Mouse (Mus musculus): ENCODE data around the gene Ppp2r2c.

Ppp2r2c gene

DNA sequence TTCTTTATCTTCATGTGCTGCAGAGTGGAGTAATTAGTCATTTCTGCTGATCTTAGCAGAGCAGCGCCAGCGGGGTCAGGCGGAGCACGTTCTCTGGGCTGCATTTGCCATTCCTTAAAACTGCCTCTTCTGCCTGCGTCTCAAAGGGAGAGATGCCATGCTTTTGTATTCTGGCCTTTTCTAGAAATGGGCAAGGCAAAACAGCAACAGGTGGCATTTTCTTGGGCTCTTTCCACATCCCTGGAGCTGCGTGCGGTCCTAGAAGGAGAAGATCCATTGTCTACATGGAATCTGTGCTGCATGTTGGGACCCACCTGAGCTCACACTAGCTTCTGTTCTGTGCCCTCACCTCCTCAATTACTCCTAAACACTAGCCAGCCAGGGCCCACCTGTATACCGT lies 29.7 kb downstream of the Ppp2r2c start:
- DNase-seq (ENCODE audit: low spot score) = no peak

DNA sequence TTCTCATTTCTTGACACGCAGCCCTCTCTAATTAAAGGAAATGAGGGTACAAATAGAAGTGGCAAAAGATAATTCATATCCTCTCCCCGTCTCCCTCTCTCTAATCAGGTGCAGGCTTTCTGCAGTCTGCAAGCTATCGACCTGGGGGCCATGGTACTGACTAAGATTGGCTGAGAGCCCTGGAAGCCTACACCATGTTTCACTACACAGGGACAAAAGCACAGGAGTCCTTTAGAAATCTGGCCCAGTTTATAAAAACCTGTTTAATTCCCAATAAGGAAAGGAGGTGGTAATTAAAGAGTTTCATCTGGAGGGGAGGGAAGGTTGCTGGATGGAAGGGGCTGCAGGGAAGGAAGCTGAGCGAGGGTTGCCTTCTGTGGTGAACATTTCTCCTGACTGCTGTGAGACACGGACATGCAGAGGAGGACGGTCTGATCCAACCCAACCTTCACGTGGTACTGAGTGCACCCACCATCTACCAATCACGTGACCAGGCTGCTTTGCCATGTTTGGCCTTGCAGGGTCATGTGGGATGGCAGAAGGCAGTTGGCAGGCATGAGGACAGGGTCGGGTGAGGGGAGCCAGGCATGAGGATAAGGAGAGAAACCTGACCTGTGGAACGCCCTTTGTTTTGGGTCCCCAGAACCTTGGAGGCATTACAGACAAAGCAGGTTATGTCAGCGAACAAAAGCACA lies 30.2 kb downstream of the Ppp2r2c start:
- DNase-seq (ENCODE audit: low spot score) = no peak

DNA sequence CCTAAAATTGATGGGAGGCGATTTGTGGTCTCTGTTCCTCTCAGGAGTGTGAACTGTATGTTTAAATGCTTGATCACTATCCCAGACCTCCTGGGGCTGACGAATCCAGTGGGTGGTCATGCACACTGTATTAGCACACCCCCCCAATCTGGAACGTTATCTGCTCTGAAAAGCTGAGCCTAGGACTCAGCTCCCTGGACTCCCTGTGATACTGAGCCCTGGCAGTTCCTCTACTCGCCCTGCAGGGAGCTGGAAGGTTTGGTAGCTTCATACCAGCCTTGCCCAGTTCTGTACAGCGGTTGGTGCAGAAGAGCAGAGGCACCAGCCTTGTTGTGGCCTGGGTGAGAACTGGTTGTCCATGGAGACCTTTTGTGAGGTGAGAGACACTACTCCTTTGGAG lies 31.1 kb downstream of the Ppp2r2c start:
- DNase-seq (ENCODE audit: low spot score) = no peak

DNA sequence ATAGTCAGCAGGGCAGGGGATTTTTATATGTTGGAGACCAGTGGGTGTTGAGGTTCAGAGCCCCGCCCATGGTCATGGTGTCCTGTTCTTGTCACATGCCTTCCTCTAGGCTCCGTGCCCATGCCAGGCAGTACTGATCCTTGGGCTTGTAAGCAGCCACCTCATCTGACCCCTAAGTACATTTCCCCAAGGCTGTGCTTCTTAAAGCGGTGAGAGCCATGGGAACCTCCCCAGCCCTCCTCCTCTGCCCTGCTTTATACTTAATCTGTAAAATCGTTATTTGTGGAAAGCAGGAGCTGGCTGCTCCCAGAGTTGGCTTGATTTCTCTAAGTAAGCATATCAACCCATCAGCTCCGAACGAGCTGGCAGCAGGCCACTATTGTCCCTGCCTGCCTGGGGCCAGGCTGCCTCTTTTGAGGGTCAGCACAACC lies 31.9 kb downstream of the Ppp2r2c start:
- DNase-seq (ENCODE audit: low spot score) = peak; percentile 36

DNA sequence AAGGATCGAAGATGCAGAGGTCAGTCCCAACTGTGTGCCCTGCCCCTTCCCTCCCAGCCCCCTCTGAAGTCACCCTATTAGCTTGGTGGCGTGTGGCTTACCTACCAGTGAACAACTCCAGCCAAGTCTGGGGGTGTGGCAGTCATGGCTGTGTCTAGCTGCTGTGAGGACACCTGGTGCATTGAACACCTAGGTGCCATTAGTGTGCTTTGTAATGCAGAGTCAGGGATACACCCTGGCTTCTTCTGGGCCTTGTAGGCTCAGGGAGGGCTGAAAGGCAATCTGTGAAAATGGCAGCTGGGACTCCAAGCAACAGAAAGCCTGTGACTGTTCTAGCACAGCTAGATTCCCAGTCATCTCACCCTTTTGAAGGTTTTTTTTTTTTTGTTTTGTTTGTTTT lies 34.5 kb downstream of the Ppp2r2c start:
- DNase-seq (ENCODE audit: low spot score) = no peak

DNA sequence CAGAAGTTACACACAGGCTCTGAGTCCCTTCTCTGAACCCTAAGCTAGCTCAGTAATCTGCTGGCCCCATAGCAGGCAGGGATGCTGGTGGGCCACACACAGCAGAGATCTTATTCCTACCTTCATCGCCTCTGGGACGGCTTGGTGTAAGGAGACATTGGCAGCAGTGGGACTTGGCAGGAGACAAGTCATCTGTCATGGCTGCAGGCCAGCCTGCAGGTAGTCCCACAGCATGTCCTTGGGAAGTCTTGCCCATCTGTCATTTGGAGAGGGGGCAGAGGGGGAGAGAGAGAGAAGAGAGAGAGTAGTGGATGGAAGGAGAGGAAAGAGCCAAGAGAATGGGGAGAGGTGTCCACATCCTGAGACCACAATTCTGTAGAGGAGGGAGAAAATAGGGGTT lies 35.8 kb downstream of the Ppp2r2c start:
- no peak for DNase-seq (ENCODE audit: low spot score)

DNA sequence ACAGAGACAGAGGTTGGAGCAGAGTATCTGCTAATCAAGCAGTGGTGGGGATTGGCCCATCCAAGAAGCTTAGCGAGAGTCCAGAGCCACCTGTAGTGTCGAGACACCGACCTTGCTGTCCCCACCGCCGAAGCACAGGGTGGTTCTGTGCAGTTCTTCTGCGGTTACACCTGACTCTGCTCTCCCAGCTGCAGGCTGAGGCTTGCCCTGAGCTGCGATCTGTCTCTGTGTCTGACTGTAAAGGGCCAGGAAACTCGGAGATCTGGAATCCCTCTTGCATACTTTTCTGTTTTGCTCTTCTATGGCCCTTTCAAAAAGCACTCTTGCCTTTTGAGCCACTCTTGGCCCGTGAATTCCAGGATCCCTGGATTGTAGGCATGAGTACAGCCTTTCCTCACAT lies 36.4 kb downstream of the Ppp2r2c start:
- peak; percentile 5 for DNase-seq (ENCODE audit: low spot score)

DNA sequence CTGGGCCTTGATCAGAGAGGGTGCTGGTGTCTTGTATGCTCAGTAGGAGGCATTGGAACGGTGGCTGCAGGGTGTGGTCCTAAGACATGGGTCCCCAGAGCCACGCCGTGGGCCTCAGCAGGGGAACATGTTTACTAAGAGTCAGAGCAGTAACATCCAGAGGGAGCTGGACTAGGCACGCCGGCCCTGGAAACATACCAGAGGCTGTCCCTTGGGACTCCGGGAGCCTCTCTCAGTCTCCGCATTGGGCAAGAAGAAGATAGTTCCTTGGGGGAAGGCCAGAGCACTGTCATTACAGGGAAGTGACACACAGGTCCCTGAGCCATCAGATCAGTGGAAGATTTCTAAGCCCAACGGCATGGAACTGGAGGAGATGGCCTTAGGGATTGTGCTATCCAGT lies 36.9 kb downstream of the Ppp2r2c start:
- DNase-seq (ENCODE audit: low spot score) = peak; percentile 5

DNA sequence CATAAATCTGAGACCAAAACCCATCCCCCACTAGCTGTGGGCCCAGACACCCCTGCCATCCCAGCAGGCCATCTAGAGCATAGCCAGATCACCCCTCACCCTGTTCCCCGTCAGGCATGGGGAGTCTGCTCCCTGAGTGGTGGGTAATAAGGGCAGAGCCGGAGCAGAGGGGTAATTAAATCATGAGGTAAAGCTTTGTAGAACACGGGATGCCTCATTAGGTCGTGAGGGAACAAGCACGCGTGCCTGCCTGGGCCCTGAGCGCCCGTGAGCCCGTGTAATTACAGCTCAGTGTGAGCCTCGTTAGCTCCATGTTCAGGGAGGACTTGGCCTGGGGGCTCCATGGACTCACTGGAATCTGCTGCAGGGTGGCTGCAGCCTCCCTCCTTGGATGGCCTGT lies 39.4 kb downstream of the Ppp2r2c start:
- DNase-seq (ENCODE audit: low spot score) = no peak

DNA sequence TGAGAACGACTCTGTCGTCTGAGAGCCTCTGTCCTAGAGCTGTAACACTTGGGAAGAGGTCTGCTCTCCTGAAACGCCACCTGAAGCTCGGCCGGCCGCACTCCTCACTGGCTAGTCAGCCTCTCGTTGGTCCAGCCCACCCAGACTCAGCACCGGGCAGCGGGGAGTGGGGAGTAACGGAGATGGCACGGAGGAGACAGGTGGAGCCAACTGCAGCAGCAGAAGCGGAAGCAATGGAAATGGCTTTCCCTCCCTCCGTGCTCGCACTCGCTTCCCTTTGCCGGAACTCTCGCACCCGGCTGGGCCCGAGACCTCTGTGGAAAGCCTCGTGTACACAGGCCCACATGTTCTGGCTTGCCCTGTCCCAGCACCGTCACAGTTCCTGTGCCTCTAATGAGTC lies 41.2 kb downstream of the Ppp2r2c start:
- no peak for DNase-seq (ENCODE audit: low spot score)

DNA sequence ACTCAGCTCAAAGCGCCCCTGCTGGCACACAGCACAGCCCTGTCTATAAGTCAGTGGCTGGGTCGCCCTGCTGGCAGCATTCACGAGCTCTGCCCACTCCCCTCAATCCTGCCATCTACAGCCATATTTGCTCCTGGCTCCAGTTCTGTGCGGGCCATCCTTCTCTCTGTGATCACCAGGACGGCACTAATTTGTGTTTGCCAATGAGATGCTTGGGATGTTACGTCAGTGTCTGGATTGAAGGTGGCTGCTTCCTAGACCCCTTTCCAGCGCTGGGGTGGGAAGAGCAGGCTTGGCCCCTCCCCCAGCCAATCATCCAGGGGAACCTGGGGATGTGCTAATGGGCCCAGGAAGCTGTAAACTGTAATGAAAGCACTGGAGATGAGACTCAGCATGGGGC lies 42.7 kb downstream of the Ppp2r2c start:
- no peak for DNase-seq (ENCODE audit: low spot score)

DNA sequence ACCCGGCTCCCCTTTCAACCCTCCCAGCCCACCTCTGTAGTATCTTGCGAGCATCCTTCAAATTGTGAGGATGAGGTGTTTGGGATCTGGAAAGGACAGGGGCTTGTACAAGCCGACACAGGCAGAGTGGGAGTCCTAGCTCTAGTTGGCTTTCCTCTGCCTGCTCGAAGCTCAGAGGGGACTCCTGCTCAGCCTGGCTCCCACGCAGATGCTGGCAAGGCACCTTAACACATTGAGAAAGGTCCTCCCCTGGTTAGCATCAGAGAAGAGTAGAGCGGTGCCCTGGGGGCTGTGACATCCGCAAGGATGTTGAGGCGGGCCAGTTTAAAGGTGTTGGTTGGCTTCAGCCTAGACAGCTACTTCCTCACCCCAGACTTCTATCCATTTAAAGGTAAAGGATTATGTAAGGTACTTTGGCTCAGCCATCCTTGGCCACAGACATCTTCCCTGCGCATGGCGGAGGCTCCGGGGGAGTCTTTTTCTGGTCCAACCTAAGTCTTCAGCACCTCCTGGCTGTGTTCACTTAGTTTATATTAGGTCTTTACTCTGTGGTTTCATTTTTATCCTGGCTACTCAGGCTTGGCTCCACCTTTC lies 43.5 kb downstream of the Ppp2r2c start:
- DNase-seq (ENCODE audit: low spot score) = no peak

DNA sequence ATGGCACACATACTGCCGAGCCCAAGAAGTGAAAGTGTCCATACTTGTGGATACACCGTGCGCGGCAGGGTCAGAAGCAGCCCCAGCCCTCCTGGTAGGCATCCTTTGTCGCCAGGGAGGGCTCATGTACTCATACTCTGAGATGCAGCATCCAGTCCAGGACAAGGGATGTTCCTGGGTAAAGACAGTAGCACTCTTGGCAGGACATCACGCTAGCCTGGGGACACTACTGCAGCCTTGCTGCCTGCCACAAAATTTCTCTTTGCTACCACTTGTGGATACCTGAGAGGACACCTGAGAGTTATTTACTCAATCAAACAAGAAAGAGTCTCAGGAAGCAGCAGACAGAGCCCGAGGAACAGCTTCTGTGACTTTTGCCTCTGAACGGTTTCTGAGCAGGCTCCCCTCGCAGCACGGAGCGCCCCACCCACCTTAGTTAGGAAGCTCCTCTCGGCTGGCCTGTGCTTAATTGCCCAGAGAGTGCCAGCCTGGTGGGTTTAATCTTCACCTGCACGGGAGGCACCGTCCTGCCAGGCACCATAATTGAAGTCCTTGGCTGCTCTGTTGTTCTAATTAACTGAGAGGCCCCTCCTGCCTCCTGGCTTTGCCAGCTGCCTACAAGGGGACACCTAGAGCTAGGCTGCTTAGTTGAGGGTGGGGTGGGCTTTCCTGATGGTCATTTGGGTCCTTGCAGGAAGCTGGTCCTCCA lies 44.4 kb downstream of the Ppp2r2c start:
- DNase-seq (ENCODE audit: low spot score) = no peak

DNA sequence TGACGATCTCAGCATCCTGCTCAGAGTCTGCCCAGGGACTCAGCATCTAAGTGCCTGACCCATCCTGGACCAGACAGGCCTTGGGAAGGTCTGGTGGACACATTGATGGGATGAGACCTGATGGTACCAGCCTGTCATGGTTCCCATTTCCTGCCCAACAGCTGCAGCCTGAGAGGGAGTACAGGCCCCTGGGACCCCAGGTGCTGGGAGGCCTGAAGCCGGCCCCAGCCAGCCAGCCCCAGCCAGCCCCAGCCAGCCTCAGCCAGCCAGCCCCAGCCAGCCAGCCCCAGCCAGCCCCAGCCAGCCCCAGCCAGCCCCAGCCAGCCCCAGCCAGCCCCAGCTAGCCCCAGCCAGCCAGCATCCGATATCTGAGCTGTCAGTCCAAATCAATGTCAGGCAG lies 46.9 kb downstream of the Ppp2r2c start:
- no peak for DNase-seq (ENCODE audit: low spot score)

DNA sequence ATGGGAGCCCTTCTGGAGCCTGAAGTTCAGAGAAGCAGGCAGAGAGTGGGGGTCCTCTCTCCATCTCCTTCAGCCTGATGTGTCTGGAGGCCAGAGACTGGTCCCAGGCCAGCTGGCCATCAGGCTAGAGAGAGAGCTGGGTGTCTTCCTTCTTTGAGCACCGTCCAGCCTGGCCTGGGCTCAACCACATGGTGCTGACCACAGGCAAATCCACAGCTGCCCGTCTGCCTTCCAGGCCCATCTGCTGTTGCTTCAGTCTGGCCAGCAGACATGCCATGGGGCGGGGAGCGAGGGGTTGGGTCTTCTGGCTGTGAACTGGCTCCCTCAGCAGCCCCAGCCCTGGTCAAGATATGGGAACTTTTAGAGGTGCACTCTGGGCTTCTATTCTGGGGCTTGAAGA lies 48.3 kb downstream of the Ppp2r2c start:
- no peak for DNase-seq (ENCODE audit: low spot score)

DNA sequence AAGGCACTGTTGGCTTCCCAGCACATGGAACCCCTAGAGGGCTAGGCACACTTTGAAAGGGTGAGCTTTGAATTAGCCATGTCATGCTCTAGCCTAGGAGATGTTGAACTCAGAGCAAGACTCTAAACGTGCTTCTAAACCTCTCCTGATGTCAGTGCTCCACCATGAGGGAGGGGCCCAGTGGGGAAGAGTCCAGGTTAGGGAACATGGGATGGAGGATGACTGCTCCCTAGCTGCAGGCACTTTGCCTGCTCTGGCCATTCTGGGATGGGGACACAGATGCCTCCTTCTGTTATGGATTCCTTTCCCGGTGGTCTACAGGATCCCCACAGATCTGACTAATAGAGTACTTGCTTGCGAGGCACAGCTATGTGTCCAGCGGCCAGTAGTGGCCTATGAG lies 48.9 kb downstream of the Ppp2r2c start:
- DNase-seq (ENCODE audit: low spot score) = no peak

DNA sequence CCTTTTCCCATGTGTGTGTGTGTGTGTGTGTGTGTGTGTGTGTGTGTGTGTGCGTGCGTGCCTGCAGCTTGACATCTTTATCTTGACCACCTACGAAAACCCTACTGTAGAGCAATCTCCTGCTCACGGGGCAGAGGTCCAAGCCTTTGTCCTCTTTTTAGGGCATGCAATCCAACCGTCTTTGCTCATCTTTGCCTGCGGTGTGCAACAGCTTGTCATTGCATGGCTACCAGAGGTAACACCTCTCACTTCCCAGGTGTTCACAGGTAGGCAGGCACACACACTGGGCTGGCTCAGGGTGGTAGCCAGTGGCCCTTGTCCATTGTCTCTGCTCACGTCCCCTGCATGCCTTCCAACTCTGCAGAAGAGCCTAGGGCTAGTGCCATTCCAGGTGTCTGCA lies 49.7 kb downstream of the Ppp2r2c start:
- no peak for DNase-seq (ENCODE audit: low spot score)

DNA sequence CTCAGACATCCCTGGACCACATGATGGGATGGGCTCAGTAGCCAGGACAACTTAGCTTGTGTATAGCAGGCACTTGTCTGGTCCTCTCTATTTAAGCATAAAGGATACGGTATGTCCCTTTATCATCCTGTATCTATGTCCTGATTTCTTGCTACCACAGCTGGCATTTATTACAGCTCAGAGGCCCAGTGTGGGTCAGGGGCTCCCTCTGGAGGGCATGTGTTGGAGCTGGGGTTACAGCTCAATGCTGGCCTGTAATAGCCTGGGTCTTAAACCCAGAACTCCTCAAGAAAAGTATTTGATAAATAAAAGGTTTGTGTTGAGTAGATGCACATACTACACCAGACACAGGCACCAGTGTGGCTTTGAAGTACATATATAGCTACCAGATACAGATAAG lies 51.8 kb downstream of the Ppp2r2c start:
- DNase-seq (ENCODE audit: low spot score) = peak; percentile 29

DNA sequence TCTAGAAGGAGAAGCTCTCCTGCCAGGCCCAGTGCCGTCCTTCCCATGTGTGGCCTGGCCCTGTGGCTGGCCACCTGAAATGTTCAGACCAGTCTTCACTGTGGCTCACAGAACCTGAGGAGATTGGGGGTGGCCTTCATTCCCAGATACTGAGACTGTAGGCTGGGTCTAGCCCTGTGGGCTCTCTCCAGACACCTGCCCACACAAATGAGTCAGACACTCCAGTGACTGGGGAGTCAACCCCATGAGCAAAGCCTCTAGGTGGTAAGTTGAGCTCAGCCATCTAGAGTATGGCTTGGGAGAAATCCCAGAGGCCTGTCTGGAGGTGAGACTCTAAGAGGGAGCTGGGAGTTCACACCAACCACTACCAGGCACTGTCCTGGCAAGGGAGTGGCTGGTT lies 53.6 kb downstream of the Ppp2r2c start:
- no peak for DNase-seq (ENCODE audit: low spot score)

DNA sequence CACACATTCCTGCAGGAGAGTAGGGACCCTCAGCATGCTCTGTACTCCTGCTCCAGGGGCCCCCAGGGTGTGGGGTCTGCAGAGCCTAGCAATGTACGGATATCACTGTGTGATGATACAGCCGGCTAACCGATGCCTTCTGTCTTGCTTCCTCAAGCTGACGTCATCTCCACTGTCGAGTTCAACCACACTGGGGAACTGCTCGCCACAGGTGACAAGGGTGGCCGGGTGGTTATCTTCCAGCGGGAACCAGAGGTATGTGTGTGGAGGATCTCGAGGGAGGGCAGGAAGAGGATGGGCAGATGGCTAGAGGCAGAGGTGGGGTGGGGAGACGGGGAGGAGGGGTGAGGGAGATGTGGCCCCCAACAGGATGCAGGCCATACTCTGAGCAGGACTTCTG lies 54.5 kb downstream of the Ppp2r2c start:
- no peak for DNase-seq (ENCODE audit: low spot score)

DNA sequence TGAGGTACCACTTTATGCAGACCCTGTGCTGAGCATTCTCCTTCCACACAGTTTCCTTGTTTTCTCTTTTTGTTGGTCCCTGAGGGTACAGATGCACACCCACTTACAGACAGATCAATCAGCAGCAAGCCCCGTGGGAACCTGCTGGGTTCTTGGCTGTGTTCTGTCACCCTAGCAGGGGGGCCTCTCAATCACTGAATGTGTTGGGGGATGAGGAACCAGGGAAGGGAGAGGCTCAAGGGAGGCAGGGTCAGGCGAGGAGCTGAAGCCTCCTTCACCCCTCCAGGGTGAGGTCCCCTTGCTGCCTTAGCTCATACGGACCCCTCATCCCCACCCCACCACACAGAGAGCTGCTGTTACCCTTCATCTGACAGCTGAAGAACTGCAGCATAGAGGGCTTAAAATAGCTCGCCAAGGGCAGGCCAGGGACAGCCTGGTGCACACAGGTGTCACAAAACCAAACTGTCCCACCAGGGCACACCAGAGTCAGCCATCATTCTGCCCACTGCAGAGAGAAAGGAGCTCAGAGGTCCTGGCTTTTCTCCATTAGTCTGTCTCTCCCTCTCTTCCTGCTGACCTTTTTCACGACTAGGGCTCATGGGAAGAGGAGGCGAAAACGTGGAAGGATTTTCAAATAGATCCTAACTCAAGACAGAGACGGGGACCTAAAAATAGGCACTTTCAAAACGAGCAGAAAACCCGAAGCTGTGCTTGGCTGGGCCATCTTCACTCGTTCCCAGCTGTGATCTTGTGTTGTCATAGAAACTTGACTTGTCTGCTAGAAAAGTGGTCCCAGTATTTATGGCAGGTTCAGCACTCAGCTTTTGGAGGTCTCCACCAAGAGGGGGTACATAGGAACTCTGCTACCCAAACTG lies 55.8 kb downstream of the Ppp2r2c start:
- no peak for DNase-seq (ENCODE audit: low spot score)

DNA sequence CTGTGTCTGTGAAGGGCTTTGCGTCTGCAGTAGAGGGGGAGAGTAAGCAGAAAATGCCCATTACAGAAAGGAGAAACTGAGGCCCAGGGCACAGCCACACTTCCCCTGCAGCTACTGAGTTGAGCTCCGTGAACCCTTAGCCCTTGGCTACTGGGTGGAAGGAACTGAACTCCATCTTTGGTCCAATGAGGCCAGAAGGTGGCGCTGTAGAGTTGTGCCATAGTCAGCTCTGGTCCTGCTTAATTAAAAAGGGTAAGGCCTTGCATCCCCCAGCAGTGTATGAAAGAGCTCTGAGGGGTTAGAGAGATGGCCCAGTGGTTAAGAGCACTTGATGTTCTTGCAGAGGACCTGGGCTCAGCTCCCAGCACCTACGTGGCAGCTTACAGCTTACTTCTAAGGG lies 60.4 kb downstream of the Ppp2r2c start:
- no peak for DNase-seq (ENCODE audit: low spot score)

DNA sequence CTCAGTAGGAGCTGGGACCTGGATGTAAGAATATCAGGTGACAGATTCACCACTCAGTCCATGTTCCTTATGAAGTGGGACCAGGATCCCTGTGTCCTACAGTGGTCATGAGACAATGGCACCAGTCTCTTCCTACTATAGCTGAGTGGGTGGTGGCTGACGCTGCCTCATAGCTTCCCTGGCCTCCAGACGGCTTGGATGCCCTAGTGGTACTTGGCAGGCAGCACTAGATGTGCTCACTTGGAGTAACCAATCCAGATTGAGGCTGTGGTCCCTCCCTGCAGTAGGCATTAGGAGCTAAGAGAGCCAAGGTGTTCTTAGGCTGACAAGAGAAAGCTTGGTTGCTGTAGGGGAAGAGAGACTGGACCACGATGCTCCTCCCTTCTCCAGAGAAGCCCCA lies 61.1 kb downstream of the Ppp2r2c start:
- no peak for DNase-seq (ENCODE audit: low spot score)

All from urinary bladder, postnatal 14 days (tissue).